Mouse (Mus musculus) gastrocnemius, postnatal 36 days (tissue): ENCODE data around the gene Fcho2. TPM values are rescaled to one million over a fixed set of nuclear protein-coding genes. Genes with fewer than 3 reads are reported as not detected.
A peak's percentile ranks its signal among the peaks of the same experiment; 100 is the strongest.
"Not testable (repeated sequence)": the region's sequence is repeated elsewhere in the genome, so short reads cannot be mapped to it uniquely, and the experiment has no call there.

Source experiments
- DNase-seq, 2 experiments: peaks; one replicate each; pipeline ENCODE4 v3.0.0; 2022
- intact Hi-C: fragments of 180-260 bp; cut with DNase I; formaldehyde crosslinking; loops from one replicate; pipeline ENCODE4 v1.15.1; 2025
- long read RNA-seq, 2 experiments: library from polyadenylated mRNA; stranded (forward); transcript quantifications; one replicate each; pipeline ENCODE4 v2.0.0; 2021
- total RNA-seq, 2 experiments: library from RNA; stranded (reverse); gene quantifications; 2 replicates each; pipeline ENCODE4 v1.2.3; 2021

The Fcho2 gene
- 10 to 100 TPM; 20.2 TPM for total RNA-seq
- long read RNA-seq, experiment 1, partial matches to known transcripts = 0 of 1 reads
- long read RNA-seq, experiment 1, other reads (novel, unspliced or antisense) = 1 of 1 reads
- long read RNA-seq, experiment 2, partial matches to known transcripts = 0 of 1 reads
- long read RNA-seq, experiment 2, other reads (novel, unspliced or antisense) = 1 of 1 reads

- DNase-seq = peak; percentile 98 to 99
- intact Hi-C loops = no loop called here
These were observed at the start of gene Fcho2 for GRCm38 (mm10) chr13:98815147-98815785. Gene Fcho2, minus strand, starts transcription at chr13:98815449.

GRCm38 (mm10) chr13:98855291-98855690 is 40.0 kb upstream of the Fcho2 start:
- DNase-seq = no peak
- intact Hi-C loops = no loop called here

GRCm38 (mm10) chr13:98845794-98846193 is 30.5 kb upstream of the Fcho2 start:
- intact Hi-C loops = no loop called here
- no peak for DNase-seq

- DNase-seq = no peak
- intact Hi-C loops = no loop called here
These were observed 21.3 kb upstream of the Fcho2 start for GRCm38 (mm10) chr13:98836423-98837088.

- intact Hi-C loops = no loop called here
- DNase-seq = no peak
These were observed 20.5 kb upstream of the Fcho2 start for GRCm38 (mm10) chr13:98835740-98836139.

- intact Hi-C loops = no loop called here
- DNase-seq = no peak
These were observed 19.5 kb upstream of the Fcho2 start for GRCm38 (mm10) chr13:98834723-98835122.

- intact Hi-C loops = no loop called here
- no peak for DNase-seq
These were observed 18.9 kb upstream of the Fcho2 start for GRCm38 (mm10) chr13:98834199-98834598.

GRCm38 (mm10) chr13:98832451-98833450 is 17.5 kb upstream of the Fcho2 start:
- intact Hi-C loops = no loop called here
- no peak for DNase-seq

- intact Hi-C loops = not testable (repeated sequence)
These were observed 13.8 kb upstream of the Fcho2 start for GRCm38 (mm10) chr13:98829026-98829425.

GRCm38 (mm10) chr13:98825574-98825973 is 10.3 kb upstream of the Fcho2 start:
- intact Hi-C loops = no loop called here
- no peak for DNase-seq

More at GRCm38 (mm10) chr13:98829026-98829425, 13.8 kb upstream of the Fcho2 start:
- not testable (repeated sequence) for DNase-seq

GRCm38 (mm10) chr13:98819094-98819493 is 3.8 kb upstream of the Fcho2 start:
- intact Hi-C loops = no loop called here
- no peak for DNase-seq

GRCm38 (mm10) chr13:98818205-98818604 is 3.0 kb upstream of the Fcho2 start:
- intact Hi-C loops = no loop called here

GRCm38 (mm10) chr13:98817766-98818165 is 2.5 kb upstream of the Fcho2 start:
- no peak for DNase-seq
- intact Hi-C loops = no loop called here

More at GRCm38 (mm10) chr13:98818205-98818604, 3.0 kb upstream of the Fcho2 start:
- no peak for DNase-seq

GRCm38 (mm10) chr13:98816981-98817660 is 1.9 kb upstream of the Fcho2 start:
- intact Hi-C loops, DNase-seq: not testable (repeated sequence)

- intact Hi-C loops = no loop called here
- no peak for DNase-seq
These were observed 1.3 kb upstream of the Fcho2 start for GRCm38 (mm10) chr13:98816571-98816970.

GRCm38 (mm10) chr13:98814275-98815040 is 791 bp downstream of the Fcho2 start:
- peak; percentile 38 to 65 for DNase-seq
- intact Hi-C loops = no loop called here

- no peak for DNase-seq
These were observed 1.5 kb downstream of the Fcho2 start for GRCm38 (mm10) chr13:98813596-98814274.

GRCm38 (mm10) chr13:98813167-98813566 is 2.1 kb downstream of the Fcho2 start:
- intact Hi-C loops = no loop called here
- DNase-seq = no peak

More at GRCm38 (mm10) chr13:98813596-98814274, 1.5 kb downstream of the Fcho2 start:
- intact Hi-C loops = no loop called here

- DNase-seq = no peak
- intact Hi-C loops = no loop called here
These were observed 3.0 kb downstream of the Fcho2 start for GRCm38 (mm10) chr13:98812285-98812684.
